Mouse (Mus musculus): Measurements from ENCODE around the gene Stk39.

DNA sequence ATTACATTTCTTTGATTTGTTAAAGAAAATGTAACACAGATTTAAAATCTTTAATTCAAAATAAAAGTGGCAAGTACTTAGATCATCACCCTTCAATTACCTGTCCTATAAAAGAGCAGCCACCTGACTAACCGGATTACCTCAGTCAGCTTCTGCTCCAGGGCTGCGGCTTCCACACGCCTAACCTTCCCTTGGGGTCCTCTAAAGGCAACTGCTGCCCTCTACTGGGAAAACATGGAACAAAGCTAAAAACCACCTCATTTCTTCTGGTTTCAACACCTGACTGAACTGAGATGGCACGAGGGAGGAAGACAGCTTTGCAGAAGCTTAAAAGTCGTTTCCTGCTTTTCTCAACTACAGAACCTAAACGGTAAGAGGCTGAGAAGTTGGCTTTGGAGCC lies 121.4 kb downstream of the Stk39 start:
- no peak for TF ChIP-seq TAL1 (IDR thresholded peaks at IDR 0.05; ENCODE audit: low read length)
- no peak for TF ChIP-seq GATA1 (IDR thresholded peaks at IDR 0.05; ENCODE audit: low read length)

Data from erythroblast, embryonic 14.5 days (primary cell).